Mouse (Mus musculus) kidney, embryonic 16.5 days (tissue): ENCODE measurements at regions not wholly inside any gene's neighbourhood (a gene's known extent, or its start where the extent isn't known, plus 50 kb on each side); places are given as distances from the start of the nearest gene placed in this dataset.

Experiments
- ATAC-seq: fragments of 200-750 bp; cut with Nextera tagmentation; 2 replicates; pipeline ENCODE4 v1.8.0; 2017; ENCODE audit warnings: moderate TSS enrichment; ENCODE audit not compliant: low FRiP score, low TSS enrichment
- H3K27ac ChIP-seq: fragments of 300-500 bp; sonication (generic); 2 replicates; pipeline ENCODE4 v1.5.1; 2014; ENCODE audit warnings: low read length
- H3K27me3 ChIP-seq: fragments of 300-500 bp; sonication (generic); 2 replicates; pipeline ENCODE4 v1.6.1; 2014; ENCODE audit warnings: low read length, control low read depth, mixed read lengths; ENCODE audit not compliant: insufficient read depth
- H3K36me3 ChIP-seq: fragments of 300-500 bp; sonication (generic); 2 replicates; pipeline ENCODE4 v1.6.1; 2014; ENCODE audit warnings: low read length, control low read depth, mixed read lengths; ENCODE audit not compliant: insufficient read depth
- H3K4me1 ChIP-seq: fragments of 300-500 bp; sonication (generic); 2 replicates; pipeline ENCODE4 v1.6.1; 2014; ENCODE audit warnings: low read length, control low read depth, mixed read lengths; ENCODE audit not compliant: insufficient read depth
- H3K4me2 ChIP-seq: fragments of 300-500 bp; sonication (generic); replicated peaks from 2 replicates; pipeline ENCODE4 v1.6.1; 2014; ENCODE audit warnings: low read depth, low read length
- H3K4me3 ChIP-seq: fragments of 300-500 bp; sonication (generic); 2 replicates; pipeline ENCODE4 v1.5.1; 2014; ENCODE audit warnings: mild to moderate bottlenecking, low read length
- H3K9ac ChIP-seq: fragments of 300-500 bp; sonication (generic); replicated peaks from 2 replicates; pipeline ENCODE4 v1.6.1; 2014; ENCODE audit warnings: low read length
- H3K9me3 ChIP-seq: fragments of 300-500 bp; sonication (generic); 2 replicates; pipeline ENCODE4 v1.6.1; 2016; ENCODE audit warnings: low read length, control low read depth
- WGBS: fragments of 180-500 bp; shearing (Covaris S2); extraction: QIAGEN DNeasy Blood & Tissue Kit; methylation state at CpG from one replicate; pipeline ENCODE4 v1.1.7; 2014; 5-methylcytosine and 5-hydroxymethylcytosine counted together

GRCm38 (mm10) chr13:78602211-78602860, 402.8 kb upstream of the Nr2f1 start:
- Histone ChIP-seq H3K9ac (no peak overlapping the region), H3K27ac (no peak overlapping the region), H3K4me1 (0 out of 2 replicates have a peak, but pooled peaks cover 4% of the 10 kb centered on the region), H3K4me3 (no peak overlapping the region), H3K36me3 (no peaks in the 10 kb centered on the region), H3K27me3 (no peaks in the 10 kb centered on the region), H3K9me3 (no peaks in the 10 kb centered on the region), H3K4me2 (no peak overlapping the region)
- ATAC-seq = peak; percentile 54; the same call in 1 of the 2 replicates
- 43% methylated on average over 6 of the region's 6 CpGs for WGBS

GRCm38 (mm10) chr13:78580863-78581595, 381.5 kb upstream of the Nr2f1 start:
- Histone ChIP-seq H3K36me3 (no peaks in the 10 kb centered on the region), H3K4me1 (peaks cover 6% of the 10 kb centered on the region; the same call in 1 of the 2 replicates), H3K9me3 (no peaks in the 10 kb centered on the region), H3K9ac (no peak overlapping the region), H3K4me2 (no peak overlapping the region), H3K27ac (peak overlapping the region; percentile 84), H3K27me3 (no peaks in the 10 kb centered on the region), H3K4me3 (no peak overlapping the region)
- whole genome bisulfite sequencing = 23% methylated on average over 7 of the region's 7 CpGs
- ATAC-seq = peak; percentile 97

GRCm38 (mm10) chr13:78577497-78577896, 377.9 kb upstream of the Nr2f1 start:
- WGBS = 89% methylated on average over 1 of the region's 1 CpGs
- peaks cover 6% of the 10 kb centered on the region; the same call in 1 of the 2 replicates for H3K4me1 ChIP-seq

GRCm38 (mm10) chr13:78576300-78577296, 377.0 kb upstream of the Nr2f1 start:
- Histone ChIP-seq H3K27ac (no peak overlapping the region), H3K4me2 (no peak overlapping the region), H3K4me1 (peaks cover 3% of the 10 kb centered on the region; the same call in 1 of the 2 replicates), H3K36me3 (no peaks in the 10 kb centered on the region), H3K9me3 (no peaks in the 10 kb centered on the region), H3K4me3 (no peak overlapping the region), H3K27me3 (no peaks in the 10 kb centered on the region), H3K9ac (no peak overlapping the region)
- ATAC-seq = no peak
- WGBS = 49% methylated on average over 9 of the region's 9 CpGs

More at GRCm38 (mm10) chr13:78577497-78577896, 377.9 kb upstream of the Nr2f1 start:
- Histone ChIP-seq H3K27ac (no peak overlapping the region), H3K9ac (no peak overlapping the region), H3K36me3 (no peaks in the 10 kb centered on the region), H3K9me3 (no peaks in the 10 kb centered on the region), H3K4me3 (no peak overlapping the region), H3K27me3 (no peaks in the 10 kb centered on the region), H3K4me2 (no peak overlapping the region)
- ATAC-seq = no peak

GRCm38 (mm10) chr13:78571093-78571492, 371.5 kb upstream of the Nr2f1 start:
- H3K9ac ChIP-seq = no peak overlapping the region
- 79% methylated on average over 2 of the region's 2 CpGs for WGBS
- no peak overlapping the region for H3K27ac ChIP-seq
- H3K9me3 ChIP-seq = no peaks in the 10 kb centered on the region
- no peaks in the 10 kb centered on the region for H3K27me3 ChIP-seq
- no peaks in the 10 kb centered on the region for H3K36me3 ChIP-seq
- no peak for ATAC-seq
- no peak overlapping the region for H3K4me3 ChIP-seq
- H3K4me1 ChIP-seq = no peaks in the 10 kb centered on the region
- H3K4me2 ChIP-seq = no peak overlapping the region

GRCm38 (mm10) chr13:78524446-78524937, 324.9 kb upstream of the Nr2f1 start:
- no peak for ATAC-seq
- 70% methylated on average over 2 of the region's 2 CpGs for WGBS
- H3K4me2 ChIP-seq = no peak overlapping the region
- H3K4me3 ChIP-seq = no peak overlapping the region
- H3K36me3 ChIP-seq = no peaks in the 10 kb centered on the region
- H3K27ac ChIP-seq = no peak overlapping the region
- H3K9ac ChIP-seq = no peak overlapping the region
- no peaks in the 10 kb centered on the region for H3K4me1 ChIP-seq
- no peaks in the 10 kb centered on the region for H3K9me3 ChIP-seq
- H3K27me3 ChIP-seq = no peaks in the 10 kb centered on the region

GRCm38 (mm10) chr13:78520771-78521170, 321.2 kb upstream of the Nr2f1 start:
- ATAC-seq = no peak
- Histone ChIP-seq H3K27ac (no peak overlapping the region), H3K27me3 (no peaks in the 10 kb centered on the region), H3K4me3 (no peak overlapping the region), H3K9me3 (no peaks in the 10 kb centered on the region), H3K4me1 (no peaks in the 10 kb centered on the region), H3K36me3 (no peaks in the 10 kb centered on the region), H3K4me2 (no peak overlapping the region), H3K9ac (no peak overlapping the region)
- 96% methylated on average over 1 of the region's 1 CpGs for WGBS

- H3K9ac ChIP-seq = no peak overlapping the region
- no peaks in the 10 kb centered on the region for H3K4me1 ChIP-seq
- no peaks in the 10 kb centered on the region for H3K9me3 ChIP-seq
- ATAC-seq = no peak
- H3K36me3 ChIP-seq = no peaks in the 10 kb centered on the region
- no peak overlapping the region for H3K4me2 ChIP-seq
- 80% methylated on average over 3 of the region's 3 CpGs for WGBS
- H3K27me3 ChIP-seq = no peaks in the 10 kb centered on the region
- H3K27ac ChIP-seq = no peak overlapping the region
- no peak overlapping the region for H3K4me3 ChIP-seq
These were observed 320.6 kb upstream of the Nr2f1 start for GRCm38 (mm10) chr13:78520186-78520585.

- H3K9ac ChIP-seq = no peak overlapping the region
- ATAC-seq = no peak
- no peaks in the 10 kb centered on the region for H3K9me3 ChIP-seq
- H3K4me3 ChIP-seq = no peak overlapping the region
- no peaks in the 10 kb centered on the region for H3K4me1 ChIP-seq
- H3K27me3 ChIP-seq = no peaks in the 10 kb centered on the region
- WGBS = 84% methylated on average over 7 of the region's 7 CpGs
- no peak overlapping the region for H3K27ac ChIP-seq
- H3K36me3 ChIP-seq = no peaks in the 10 kb centered on the region
- H3K4me2 ChIP-seq = no peak overlapping the region
These were observed 301.0 kb upstream of the Nr2f1 start for GRCm38 (mm10) chr13:78500551-78500950.
